ENCODE assay signal across 27 mouse cellular contexts in the genomic region with DNA sequence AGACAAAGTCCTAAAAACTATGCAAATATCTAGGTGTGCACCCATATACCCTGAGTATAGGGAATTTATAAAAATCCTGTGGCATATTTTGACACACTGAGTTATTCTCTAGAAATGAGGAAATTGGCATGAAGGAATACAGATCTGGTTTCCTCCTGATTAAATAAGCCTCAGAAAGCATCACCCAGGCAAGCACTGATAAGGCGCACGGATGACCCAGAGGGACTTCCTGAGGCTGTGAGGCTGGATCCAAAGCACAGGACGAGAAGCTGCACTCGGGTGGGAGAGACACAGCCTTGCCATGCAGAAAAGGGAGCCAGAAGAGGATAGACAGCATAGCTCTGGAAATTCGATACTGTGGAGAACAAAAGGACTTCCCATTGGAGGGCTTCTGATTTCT. TPM values are rescaled to one million over a fixed set of nuclear protein-coding genes. Genes with fewer than 3 reads are reported as not detected.
A peak's percentile ranks its signal among the peaks of the same experiment; 100 is the strongest.
DNase-seq lines count a peak whose midpoint lies in the region; ATAC-seq and TF ChIP-seq lines count a peak whose summit lies in the region.
"Had no signal": no experiment of that assay in that cellular context is flagged by ENCODE, and none has a peak within 500 bp of the region (broad histone marks: within the 10 kb centered on the region; RNA-seq: fewer than 3 reads in every experiment).

No protein-coding gene starts in this region.

- H3K9ac ChIP-seq in midbrain, embryonic 14.5 days (replicated peaks; ENCODE audit: low read length): no peak overlapping the region
- no peak overlapping the region for H3K9ac ChIP-seq in midbrain, postnatal 0 days (replicated peaks; ENCODE audit: low read length, poor library complexity, severe bottlenecking)
- H3K9ac ChIP-seq: forebrain, embryonic 13.5 days; heart, embryonic 12.5 days; heart, embryonic 15.5 days; hindbrain, embryonic 13.5 days; intestine, embryonic 15.5 days had no signal

- 51% methylated on average over 5 of the region's 5 CpGs for WGBS in midbrain, embryonic 14.5 days
- 54% methylated on average over 5 of the region's 5 CpGs for WGBS in midbrain, postnatal 0 days

- no peaks in the 10 kb centered on the region for H3K4me1 ChIP-seq in midbrain, embryonic 14.5 days (ENCODE audit: control insufficient read depth, insufficient read depth, low read length)
- H3K4me1 ChIP-seq in midbrain, postnatal 0 days (ENCODE audit: insufficient read depth, low read length): no peaks in the 10 kb centered on the region; the same call in 1 of the 2 replicates
- H3K4me1 ChIP-seq: forebrain, embryonic 10.5 days; forebrain, embryonic 13.5 days; heart, embryonic 15.5 days; hindbrain, embryonic 10.5 days; hindbrain, embryonic 13.5 days; intestine, embryonic 15.5 days had no signal

- H3K4me3 ChIP-seq in midbrain, embryonic 14.5 days (replicated peaks; ENCODE audit: low read depth, low read length): no peak overlapping the region
- H3K4me3 ChIP-seq in midbrain, postnatal 0 days (ENCODE audit: low read depth, low read length): no peak overlapping the region
- H3K4me3 ChIP-seq: forebrain, embryonic 10.5 days; forebrain, embryonic 13.5 days; gastrocnemius, adult 2 months; heart, embryonic 12.5 days; heart, embryonic 15.5 days; hindbrain, embryonic 10.5 days; hindbrain, embryonic 13.5 days; intestine, embryonic 15.5 days had no signal

- no peaks in the 10 kb centered on the region for H3K27me3 ChIP-seq in midbrain, embryonic 14.5 days (ENCODE audit: control insufficient read depth, insufficient read depth, low read length)
- no peaks in the 10 kb centered on the region for H3K27me3 ChIP-seq in midbrain, postnatal 0 days (ENCODE audit: insufficient read depth, low read length)
- H3K27me3 ChIP-seq: forebrain, embryonic 13.5 days; heart, embryonic 12.5 days; heart, embryonic 15.5 days; hindbrain, embryonic 13.5 days; intestine, embryonic 15.5 days had no signal

- no peaks in the 10 kb centered on the region for H3K9me3 ChIP-seq in midbrain, embryonic 14.5 days (ENCODE audit: control insufficient read depth, low read length)
- no peaks in the 10 kb centered on the region for H3K9me3 ChIP-seq in midbrain, postnatal 0 days (ENCODE audit: low read length)
- H3K9me3 ChIP-seq: heart, embryonic 15.5 days; intestine, embryonic 15.5 days had no signal

- peak; percentile 15 for DNase-seq in midbrain, embryonic 14.5 days
- no peak for DNase-seq in midbrain, postnatal 0 days (ENCODE audit: low spot score)
- DNase-seq in MEL-GATA-1-ER (ENCODE audit: extremely low read depth, low read depth): peak; percentile 80
- no peak for DNase-seq in embryo, embryonic 9.5 days (ENCODE audit: extremely low spot score)
- no peak for DNase-seq in embryo, embryonic 11 days
- DNase-seq: adrenal gland, adult 8-10 months; adrenal gland, postnatal 25 days; cerebellum, adult 11-12 months; cerebellum, adult 9-10 months; cerebellum, postnatal 14 days; gastrocnemius, adult 2 months; gastrocnemius, postnatal 14 days; heart, adult 18-20 months; heart, postnatal 10 days; heart, postnatal 36 days; kidney, adult 11 months had no signal

- no peak overlapping the region for H3K4me2 ChIP-seq in midbrain, embryonic 14.5 days (ENCODE audit: low read length)
- H3K4me2 ChIP-seq in midbrain, postnatal 0 days (ENCODE audit: low read depth, low read length, poor library complexity, severe bottlenecking): no peak overlapping the region
- H3K4me2 ChIP-seq: forebrain, embryonic 13.5 days; heart, embryonic 12.5 days; heart, embryonic 15.5 days; hindbrain, embryonic 13.5 days; intestine, embryonic 15.5 days had no signal

- no peaks in the 10 kb centered on the region for H3K36me3 ChIP-seq in midbrain, embryonic 14.5 days (ENCODE audit: control insufficient read depth, insufficient read depth, low read length)
- H3K36me3 ChIP-seq in midbrain, postnatal 0 days (ENCODE audit: insufficient read depth, low read length): no peaks in the 10 kb centered on the region
- H3K36me3 ChIP-seq: forebrain, embryonic 10.5 days; heart, embryonic 12.5 days; heart, embryonic 15.5 days; hindbrain, embryonic 10.5 days; hindbrain, embryonic 13.5 days; intestine, embryonic 15.5 days had no signal

- H3K27ac ChIP-seq in midbrain, embryonic 14.5 days (replicated peaks; ENCODE audit: low read depth, low read length): no peak overlapping the region
- H3K27ac ChIP-seq in midbrain, postnatal 0 days (ENCODE audit: low read depth, low read length): no peak overlapping the region
- H3K27ac ChIP-seq: forebrain, embryonic 10.5 days; forebrain, embryonic 13.5 days; gastrocnemius, adult 2 months; heart, embryonic 15.5 days; hindbrain, embryonic 10.5 days; hindbrain, embryonic 13.5 days; intestine, embryonic 15.5 days had no signal

- no peak for ATAC-seq in midbrain, embryonic 14.5 days (ENCODE audit: low FRiP score, low TSS enrichment)
- no peak for ATAC-seq in midbrain, postnatal 0 days (ENCODE audit: low FRiP score)
- ATAC-seq in megakaryocyte-erythroid progenitor cell, adult 5-6 weeks (replicated peaks; ENCODE audit: low FRiP score, low TSS enrichment, poor library complexity, severe bottlenecking): peak; percentile 81
- ATAC-seq: activated CD4-positive, CD25-positive, alpha-beta regulatory T cell, adult 4 months; forebrain, embryonic 13.5 days; forebrain, embryonic 16.5 days; hindbrain, embryonic 16.5 days; intestine, embryonic 15.5 days had no signal

- TF ChIP-seq CTCF in midbrain, postnatal 0 days (IDR thresholded peaks at IDR 0.05): no peak

RNA-seq across cellular contexts. Expression of gene Skap2, which starts 12.4 kb away (rescaled TPM):
- 4.5 and 5.8 TPM in 2 replicates for polyA plus RNA-seq in midbrain, embryonic 14.5 days (2014; fragmentation: Nextera tagmentation; extraction: Ambion mirVana)
- total RNA-seq in midbrain, postnatal 0 days (2014; rRNA removed): 11.5 TPM in 2 replicates
- 9.3 and 12.5 TPM in 2 replicates for polyA plus RNA-seq in midbrain, postnatal 0 days (2015; fragmentation: Nextera tagmentation; extraction: Ambion mirVana)
- 18.5 and 30.0 TPM in 2 replicates for total RNA-seq in megakaryocyte-erythroid progenitor cell, adult 5-6 weeks (2014; fragmentation: Nextera tagmentation)
- 44.3 and 66.4 TPM in 2 replicates for total RNA-seq in megakaryocyte-erythroid progenitor cell, adult 5-6 weeks (2017)

Comparison
In these comparisons a context has a peak if more than half of its experiments do, and no peak if none do; other contexts are left out.
1. DNase-seq: peak in midbrain, embryonic 14.5 days (single experiment) and MEL-GATA-1-ER (single experiment); none in midbrain, postnatal 0 days (single experiment), embryo, embryonic 9.5 days (single experiment) and embryo, embryonic 11 days (single experiment).